Mouse (Mus musculus) liver, embryonic 14.5 days (tissue): ENCODE measurements around the gene Clba1.

Experiments used
- CTCF ChIP-seq: IDR thresholded peaks from 2 replicates; pipeline ENCODE4 v1.5.1; 2016; ENCODE audit warnings: antibody characterized with exemption, low read depth, control low read depth
- EP300 ChIP-seq: IDR thresholded peaks from 2 replicates; pipeline ENCODE4 v1.6.1; 2016; ENCODE audit warnings: antibody characterized with exemption, low read depth

DNA sequence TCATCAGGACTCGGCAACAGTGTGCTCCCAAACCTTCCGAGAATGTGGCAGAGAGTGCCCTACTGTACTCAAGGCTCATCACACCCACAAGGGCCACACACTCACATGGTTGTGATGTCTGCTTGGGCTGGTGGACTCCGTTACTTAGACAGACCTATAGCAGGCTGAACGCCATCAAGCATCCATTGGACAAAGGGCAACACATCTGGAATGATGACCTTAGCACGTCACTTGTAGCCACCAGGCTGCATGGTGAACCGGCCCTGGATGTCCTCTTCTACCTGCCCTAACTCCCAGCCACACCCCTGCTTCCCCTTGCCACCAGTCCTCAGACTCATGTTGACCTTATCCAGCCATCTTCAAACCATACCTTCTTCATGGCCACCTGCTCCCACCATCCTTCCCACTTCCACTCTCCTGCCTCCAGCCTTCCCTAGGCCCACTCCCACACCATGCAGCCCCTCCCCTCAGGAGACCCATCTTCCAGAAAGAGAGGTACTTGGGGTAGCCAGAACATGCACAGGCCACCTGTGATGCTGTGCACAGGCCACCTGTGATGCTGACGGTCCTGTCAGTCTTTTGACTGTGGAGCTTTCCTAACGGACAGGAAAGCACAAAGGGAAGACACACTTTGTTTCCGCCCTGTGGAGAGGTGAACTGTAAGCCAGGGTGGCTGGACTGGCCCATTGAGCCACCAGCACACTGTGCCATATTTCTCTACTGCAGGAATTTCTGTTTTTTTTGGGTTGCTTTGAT lies 50.0 kb downstream of the Clba1 start:
- no peak for TF ChIP-seq CTCF
- TF ChIP-seq EP300: no peak
